28 mouse cellular contexts compared by ENCODE assay signal in genomic region chr2:132276249-132276648, GRCm38 (mm10).
"Had no signal": no experiment of that assay in that cellular context is flagged by ENCODE, and none has a peak within 500 bp of the region (broad histone marks: within the 10 kb centered on the region; RNA-seq: fewer than 3 reads in every experiment).

No protein-coding gene starts in this region.

- H3K27ac ChIP-seq: left cerebral cortex, adult 2 months; limb, embryonic 10.5 days; limb, embryonic 12.5 days; limb, embryonic 13.5 days; limb, embryonic 15.5 days; liver, embryonic 12.5 days; liver, embryonic 13.5 days; liver, embryonic 14.5 days; liver, embryonic 15.5 days; lung, embryonic 15.5 days; macrophage; midbrain, embryonic 10.5 days; midbrain, embryonic 12.5 days; midbrain, embryonic 13.5 days had no signal

- H3K4me1 ChIP-seq: limb, embryonic 12.5 days; limb, embryonic 13.5 days; limb, embryonic 15.5 days had no signal

- ATAC-seq: liver, embryonic 12.5 days; liver, postnatal 0 days; lung, postnatal 0 days; midbrain, embryonic 13.5 days; midbrain, embryonic 16.5 days had no signal

- H3K4me3 ChIP-seq: left cerebral cortex, adult 2 months; limb, embryonic 10.5 days; limb, embryonic 12.5 days; limb, embryonic 13.5 days; limb, embryonic 15.5 days; liver, embryonic 12.5 days; liver, embryonic 13.5 days; liver, embryonic 15.5 days; lung, embryonic 15.5 days; midbrain, embryonic 10.5 days; midbrain, embryonic 12.5 days; midbrain, embryonic 13.5 days; myocyte had no signal

- H3K36me3 ChIP-seq: liver, embryonic 13.5 days; lung, embryonic 15.5 days; midbrain, embryonic 12.5 days had no signal

- H3K9ac ChIP-seq: limb, embryonic 12.5 days; limb, embryonic 13.5 days; limb, embryonic 15.5 days; liver, embryonic 12.5 days; liver, embryonic 13.5 days; liver, embryonic 14.5 days; liver, embryonic 15.5 days; liver, postnatal 0 days; lung, embryonic 14.5 days; lung, embryonic 15.5 days; midbrain, embryonic 12.5 days; midbrain, embryonic 13.5 days had no signal

- H3K27me3 ChIP-seq: limb, embryonic 12.5 days; limb, embryonic 13.5 days; limb, embryonic 15.5 days; liver, embryonic 12.5 days; liver, embryonic 13.5 days; liver, embryonic 15.5 days; lung, embryonic 15.5 days; megakaryocyte, embryonic 14.5 days; midbrain, embryonic 13.5 days had no signal

- DNase-seq: left cerebral cortex, postnatal 4 days; liver, embryonic 13.5 days; liver, postnatal 0 days; lung, adult 18-20 months; lung, adult 2 months; lung, embryonic 14.5 days; lung, postnatal 10 days; lung, postnatal 14 days; lung, postnatal 36 days; lung, postnatal 4 days; midbrain, embryonic 14.5 days had no signal

- H3K4me2 ChIP-seq: limb, embryonic 12.5 days; limb, embryonic 13.5 days; limb, embryonic 15.5 days; liver, embryonic 12.5 days; liver, embryonic 13.5 days; liver, embryonic 15.5 days; lung, embryonic 14.5 days; lung, embryonic 15.5 days; midbrain, embryonic 12.5 days; midbrain, embryonic 13.5 days had no signal

- H3K9me3 ChIP-seq: limb, embryonic 10.5 days; limb, embryonic 12.5 days; limb, embryonic 13.5 days; limb, embryonic 15.5 days; liver, embryonic 12.5 days; liver, embryonic 13.5 days; liver, embryonic 15.5 days; lung, embryonic 15.5 days; megakaryocyte, embryonic 14.5 days; midbrain, embryonic 10.5 days; midbrain, embryonic 12.5 days; midbrain, embryonic 13.5 days had no signal
